Mouse (Mus musculus): Measurements from ENCODE around the gene Slc25a47.

The Slc25a47 gene

DNA sequence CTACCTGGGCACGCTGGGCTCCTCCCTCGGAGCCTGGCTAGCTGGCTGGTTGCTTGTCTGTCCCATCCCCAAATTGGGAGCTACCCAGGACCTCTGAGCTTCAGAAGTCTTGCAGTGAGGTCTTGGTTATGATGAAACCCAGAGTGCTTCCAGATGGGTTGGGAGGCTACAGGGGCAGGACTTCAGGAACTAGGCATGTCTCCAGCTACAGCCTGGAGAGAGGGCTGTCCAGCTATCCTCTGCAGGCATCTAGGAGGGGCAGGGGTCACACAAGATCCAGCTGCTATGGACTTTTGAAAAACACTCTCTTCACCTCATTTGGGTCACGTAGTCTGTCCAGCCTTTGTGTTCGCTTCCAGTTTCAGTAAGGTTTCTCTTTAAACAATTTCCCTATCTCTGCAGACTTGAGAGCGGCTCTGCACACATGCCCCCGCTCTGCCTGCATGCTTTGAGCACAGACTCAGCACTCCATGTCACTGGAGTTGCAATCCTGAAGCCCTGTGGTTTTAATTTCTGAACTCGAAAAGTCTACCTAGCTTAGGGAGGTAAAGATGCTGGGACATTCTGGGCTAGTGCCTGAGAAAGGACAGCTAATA, 21.8 kb downstream of the Slc25a47 start:
- DNase-seq (ENCODE audit: low read depth, low spot score) = no peak

GRCm38 (mm10) chr12:108858486-108858885, 22.6 kb downstream of the Slc25a47 start:
- no peak for DNase-seq (ENCODE audit: low read depth, low spot score)

DNA sequence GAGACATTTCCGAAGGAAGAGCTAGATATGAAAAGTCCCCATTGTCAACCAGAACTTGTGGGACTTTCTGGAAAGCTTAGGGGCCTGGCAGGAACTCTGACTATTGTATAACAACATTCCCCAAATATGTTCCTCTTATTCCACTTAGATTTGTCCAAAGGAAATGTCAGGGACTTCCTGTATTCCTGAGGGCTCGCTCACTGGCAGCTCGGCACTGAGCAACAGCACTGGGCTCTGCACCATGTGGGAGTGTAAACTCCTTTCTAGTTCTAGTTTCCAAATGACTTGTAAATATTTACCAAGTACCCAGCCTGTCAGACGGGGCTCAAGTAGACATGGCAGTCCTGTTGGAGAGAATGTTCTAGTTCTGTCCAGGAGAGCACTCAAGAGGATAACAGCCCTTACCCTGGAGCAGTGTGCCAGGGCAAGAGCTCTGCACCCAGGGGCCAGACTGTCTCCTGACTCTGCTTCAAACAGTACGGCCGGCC, 29.2 kb downstream of the Slc25a47 start:
- no peak for DNase-seq (ENCODE audit: low read depth, low spot score)

- DNase-seq (ENCODE audit: low read depth, low spot score) = peak; percentile 75
These were observed 33.7 kb downstream of the Slc25a47 start for GRCm38 (mm10) chr12:108869575-108869974.

- no peak for DNase-seq (ENCODE audit: low read depth, low spot score)
These were observed 37.3 kb downstream of the Slc25a47 start for GRCm38 (mm10) chr12:108873122-108873521.

GRCm38 (mm10) chr12:108879138-108879537, 43.3 kb downstream of the Slc25a47 start:
- no peak for DNase-seq (ENCODE audit: low read depth, low spot score)

DNA sequence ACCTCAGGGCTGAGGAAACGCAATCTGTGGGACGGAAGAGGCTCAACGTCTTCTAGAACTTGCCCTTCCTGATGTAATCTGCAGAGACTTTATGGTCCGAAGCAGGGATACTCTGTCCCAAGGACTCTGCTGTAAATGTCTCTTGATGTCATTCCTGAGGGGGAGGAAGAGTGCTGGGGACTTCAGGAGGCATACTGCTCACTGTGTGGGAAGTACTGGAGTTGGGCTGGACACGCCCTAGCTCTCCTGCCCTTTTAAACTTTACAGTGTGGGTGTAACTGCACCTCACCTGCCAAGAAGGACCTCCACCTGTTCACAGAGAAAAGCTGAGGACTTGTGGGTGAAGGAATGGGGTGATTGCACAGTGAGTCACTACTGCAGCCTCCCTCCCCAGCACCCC, 44.8 kb downstream of the Slc25a47 start:
- no peak for DNase-seq (ENCODE audit: low read depth, low spot score)

GRCm38 (mm10) chr12:108881192-108881591, 45.3 kb downstream of the Slc25a47 start:
- no peak for DNase-seq (ENCODE audit: low read depth, low spot score)

DNA sequence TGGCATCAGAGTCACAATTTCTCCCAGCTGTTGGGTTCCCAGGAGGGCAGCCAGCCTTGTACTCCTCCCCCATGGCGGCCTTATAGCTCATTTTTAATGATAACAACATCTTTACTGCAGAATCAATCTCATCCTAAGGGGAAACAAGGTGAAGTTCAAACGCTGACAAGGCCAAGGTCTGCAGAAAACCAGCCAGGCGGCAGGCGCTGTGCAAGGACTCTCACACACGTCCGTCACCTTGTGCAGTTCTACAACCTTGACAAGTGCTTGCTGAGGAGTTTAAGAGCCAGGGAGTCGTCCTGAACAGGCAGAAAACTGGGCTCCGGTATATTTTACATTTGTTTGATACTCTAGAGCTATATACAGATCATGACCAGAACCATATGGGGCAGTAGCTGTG, 46.9 kb downstream of the Slc25a47 start:
- no peak for DNase-seq (ENCODE audit: low read depth, low spot score)

- DNase-seq (ENCODE audit: low read depth, low spot score) = no peak
These were observed 50.1 kb downstream of the Slc25a47 start for GRCm38 (mm10) chr12:108885906-108886305.

DNA sequence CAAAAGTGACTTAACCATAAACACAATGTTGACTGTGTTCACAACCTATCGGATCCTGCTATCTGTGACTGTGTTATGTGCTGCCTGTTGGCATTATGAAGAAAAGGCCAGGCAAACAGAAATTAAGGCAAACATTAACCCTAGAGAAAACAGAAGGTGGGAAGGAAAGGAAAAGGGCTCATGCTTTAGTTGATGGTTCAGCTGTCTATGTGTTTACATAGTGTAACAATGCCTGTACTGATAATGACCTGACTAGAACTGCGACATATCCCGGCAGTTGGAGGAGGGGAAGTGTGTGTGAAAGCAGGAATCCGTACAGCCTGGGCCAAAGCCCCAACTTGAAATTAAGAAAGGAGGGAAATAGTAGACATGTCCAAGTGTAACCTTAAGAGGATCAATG, 51.2 kb downstream of the Slc25a47 start:
- no peak for DNase-seq (ENCODE audit: low read depth, low spot score)

- no peak for DNase-seq (ENCODE audit: low read depth, low spot score)
These were observed 52.8 kb downstream of the Slc25a47 start for GRCm38 (mm10) chr12:108888632-108889031.

- peak; percentile 30 for DNase-seq (ENCODE audit: low read depth, low spot score)
These were observed 57.3 kb downstream of the Slc25a47 start, which contains the start of gene Wdr25 for GRCm38 (mm10) chr12:108892989-108893714. Gene Wdr25 (plus strand): TSS chr12:108893631.

- peak; percentile 98 for DNase-seq (ENCODE audit: low read depth, low spot score)
These were observed 58.0 kb downstream of the Slc25a47 start, which contains the start of gene Wars for GRCm38 (mm10) chr12:108893715-108894431. Gene Wars (minus strand): TSS chr12:108894174.

GRCm38 (mm10) chr12:108894432-108894816, 58.6 kb downstream of the Slc25a47 start:
- DNase-seq (ENCODE audit: low read depth, low spot score) = no peak

DNA sequence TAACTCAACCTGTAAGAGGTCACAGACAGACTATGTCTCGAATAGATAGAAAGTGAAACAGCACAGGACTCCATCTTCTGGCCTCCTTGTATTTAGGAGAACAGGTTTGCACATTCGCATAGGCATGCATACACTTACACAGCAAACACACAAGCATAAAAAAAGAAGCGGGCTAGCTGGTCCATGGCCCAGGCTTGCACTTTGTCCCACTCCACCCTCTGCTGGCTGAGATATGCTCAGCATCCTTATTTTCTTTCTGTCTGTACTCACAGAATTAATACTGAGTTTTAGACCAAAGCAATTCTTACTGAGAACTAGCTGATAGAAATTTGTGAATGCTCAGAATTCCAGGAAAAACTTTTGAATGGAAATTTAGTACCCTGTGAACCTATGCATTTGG, 60.2 kb downstream of the Slc25a47 start:
- DNase-seq (ENCODE audit: low read depth, low spot score) = peak; percentile 35

DNA sequence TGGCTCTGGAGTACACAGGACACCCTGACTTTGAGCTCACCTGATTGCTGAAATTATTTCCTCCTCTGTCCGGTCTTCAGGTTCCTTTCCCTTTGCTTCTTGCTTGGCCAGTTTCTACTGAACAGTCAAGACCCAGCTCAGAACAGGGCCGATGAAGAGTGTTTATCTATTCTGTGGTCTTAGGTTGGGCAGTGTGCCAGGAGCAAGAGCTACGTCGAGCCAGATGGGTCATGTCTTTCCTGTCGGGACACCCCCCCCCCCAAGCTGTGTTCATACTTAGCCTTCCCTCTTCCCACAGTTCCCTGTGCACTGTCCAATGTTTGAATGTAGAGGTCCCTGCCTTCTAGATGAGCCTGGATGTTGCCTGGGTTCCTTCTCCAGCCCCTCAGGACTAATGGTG, 65.5 kb downstream of the Slc25a47 start:
- no peak for DNase-seq (ENCODE audit: low read depth, low spot score)

- peak; percentile 73 for DNase-seq (ENCODE audit: low read depth, low spot score)
These were observed 67.1 kb downstream of the Slc25a47 start for GRCm38 (mm10) chr12:108902940-108903339.

- peak; percentile 70 for DNase-seq (ENCODE audit: low read depth, low spot score)
These were observed 67.9 kb downstream of the Slc25a47 start for GRCm38 (mm10) chr12:108903600-108904275.

DNA sequence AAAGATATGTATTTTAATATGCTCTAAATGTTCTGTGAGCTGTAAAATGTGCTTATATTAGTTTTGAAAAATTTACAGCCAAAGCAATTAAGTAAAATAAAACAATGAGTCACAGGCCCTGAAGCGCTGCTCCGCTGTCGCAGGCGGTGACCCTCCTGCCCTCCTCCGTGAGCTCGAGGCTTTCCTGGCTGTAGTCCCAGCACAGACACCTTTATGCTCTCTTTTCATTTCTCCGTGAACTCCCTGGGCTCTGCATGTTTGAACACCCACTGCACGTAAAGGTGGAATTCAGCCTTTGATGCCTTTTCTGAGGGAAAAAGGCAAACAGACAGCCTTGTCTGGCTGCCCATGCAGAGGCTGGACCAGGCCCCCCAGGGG, 68.4 kb downstream of the Slc25a47 start:
- no peak for DNase-seq (ENCODE audit: low read depth, low spot score)

GRCm38 (mm10) chr12:108905620-108906302, 69.9 kb downstream of the Slc25a47 start:
- no peak for DNase-seq (ENCODE audit: low read depth, low spot score)

Data from ZHBTc4 (cell line).